Mouse (Mus musculus) myocyte (in vitro differentiated cells): Measurements from ENCODE around the gene Ephb6. TPM values are rescaled to one million over a fixed set of nuclear protein-coding genes. Genes with fewer than 3 reads are reported as not detected.

ENCODE experiments used
- H3K27me3 ChIP-seq: one replicate; pipeline ENCODE4 v1.6.1; 2011; ENCODE audit not compliant: control insufficient read depth, insufficient read depth, insufficient read length
- H3K36me3 ChIP-seq: one replicate; pipeline ENCODE4 v1.6.1; 2011; ENCODE audit not compliant: control insufficient read depth, insufficient read depth
- H3K4me2 ChIP-seq: one replicate; pipeline ENCODE4 v1.6.1; 2011; ENCODE audit warnings: low read depth, control low read depth
- H3K4me3 ChIP-seq: one replicate; pipeline ENCODE4 v1.5.1; 2011; ENCODE audit warnings: mild to moderate bottlenecking, control low read depth, moderate library complexity
- H3K79me2 ChIP-seq: one replicate; pipeline ENCODE4 v1.6.1; 2011; ENCODE audit not compliant: control insufficient read depth, insufficient read depth
- H3ac ChIP-seq: one replicate; pipeline ENCODE4 v1.6.1; 2011; ENCODE audit not compliant: control insufficient read depth, insufficient read length
- CEBPB ChIP-seq: IDR thresholded peaks from 2 replicates; pipeline ENCODE4 v1.6.1; 2011; ENCODE audit warnings: mild to moderate bottlenecking, moderate library complexity; ENCODE audit not compliant: poor library complexity, insufficient read depth, severe bottlenecking
- E2F4 ChIP-seq: IDR thresholded peaks from one replicate; pipeline ENCODE4 v1.6.1; 2011; ENCODE audit warnings: mild to moderate bottlenecking, control low read depth, moderate library complexity; ENCODE audit not compliant: insufficient read depth
- MAX ChIP-seq: IDR thresholded peaks from one replicate; pipeline ENCODE4 v1.6.1; 2011; ENCODE audit warnings: low read depth, mild to moderate bottlenecking, control low read depth
- MYOD1 ChIP-seq, 3 experiments: IDR thresholded peaks; one replicate each; pipeline ENCODE4 v1.6.1; 2011; ENCODE audit warnings: control low read depth in 2 of 3, low read depth in 2 of 3, mild to moderate bottlenecking in 2 of 3, moderate library complexity in 1 of 3; ENCODE audit not compliant: insufficient read length in 2 of 3, control insufficient read depth in 1 of 3
- MYOG ChIP-seq, 3 experiments: IDR thresholded peaks; one replicate each; pipeline ENCODE4 v1.6.1; 2011; ENCODE audit warnings: control low read depth in 2 of 3, low read depth in 2 of 3, mild to moderate bottlenecking in 2 of 3; ENCODE audit not compliant: insufficient read length in 2 of 3, control insufficient read depth in 1 of 3, insufficient read depth in 1 of 3
- POLR2A ChIP-seq: IDR thresholded peaks from one replicate; pipeline ENCODE4 v1.6.1; 2011; ENCODE audit warnings: low read depth, mild to moderate bottlenecking, control low read depth, moderate library complexity; ENCODE audit not compliant: insufficient read length
- POLR2AphosphoS2 ChIP-seq: IDR thresholded peaks from one replicate; pipeline ENCODE4 v1.6.1; 2011; ENCODE audit warnings: low read depth, control low read depth; ENCODE audit not compliant: insufficient read length
- REST ChIP-seq: IDR thresholded peaks from one replicate; pipeline ENCODE4 v1.6.1; 2011; ENCODE audit warnings: mild to moderate bottlenecking, control low read depth, moderate library complexity; ENCODE audit not compliant: insufficient read depth, insufficient read length
- SRF ChIP-seq: IDR thresholded peaks from one replicate; pipeline ENCODE4 v1.6.1; 2011; ENCODE audit warnings: low read depth; ENCODE audit not compliant: control insufficient read depth, insufficient read length
- TCF12 ChIP-seq: IDR thresholded peaks from one replicate; pipeline ENCODE4 v1.6.1; 2011; ENCODE audit warnings: mild to moderate bottlenecking, control low read depth; ENCODE audit not compliant: poor library complexity, insufficient read depth, severe bottlenecking
- TCF3 ChIP-seq: IDR thresholded peaks from one replicate; pipeline ENCODE4 v1.6.1; 2011; ENCODE audit warnings: low read depth, control low read depth; ENCODE audit not compliant: insufficient read length
- USF1 ChIP-seq: IDR thresholded peaks from one replicate; pipeline ENCODE4 v1.6.1; 2011; ENCODE audit warnings: low read depth, mild to moderate bottlenecking, control low read depth, moderate library complexity
- polyA plus RNA-seq: library from polyadenylated mRNA; unstranded; fragments of >200 nt; fragmentation: generic; extraction: Trizol; gene quantifications from one replicate; pipeline ENCODE4 v1.2.1, GENCODE M21; 2012; ENCODE audit warnings: missing spikeins

The Ephb6 gene
- polyA plus RNA-seq, 1 experiment: 49.6 TPM

DNA sequence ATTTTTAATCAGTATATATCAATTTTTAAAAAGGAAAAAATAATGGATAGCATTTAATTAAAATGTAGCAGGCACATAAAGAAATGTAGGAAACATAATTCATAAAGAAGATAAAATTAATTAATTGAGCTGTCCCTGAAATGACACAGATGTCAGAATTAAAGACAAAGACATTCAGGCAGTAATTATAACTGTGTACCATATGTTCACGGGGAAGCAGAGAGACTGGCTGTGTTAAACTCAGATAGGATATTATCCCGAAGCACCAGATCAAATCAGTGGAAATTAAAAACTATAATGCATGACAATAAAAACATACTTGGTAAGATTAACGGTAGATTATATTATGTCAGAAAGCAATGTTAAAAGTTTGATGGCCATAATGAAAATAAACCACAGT lies 36.2 kb upstream of the Ephb6 start:
- H3K4me2 ChIP-seq: no peak overlapping the region
- no peaks in the 10 kb centered on the region for H3K27me3 ChIP-seq
- no peaks in the 10 kb centered on the region for H3K79me2 ChIP-seq
- no peak overlapping the region for H3K4me3 ChIP-seq
- H3ac ChIP-seq: no peak overlapping the region
- TF ChIP-seq USF1 (no peak), SRF (no peak)
- H3K36me3 ChIP-seq: no peaks in the 10 kb centered on the region

DNA sequence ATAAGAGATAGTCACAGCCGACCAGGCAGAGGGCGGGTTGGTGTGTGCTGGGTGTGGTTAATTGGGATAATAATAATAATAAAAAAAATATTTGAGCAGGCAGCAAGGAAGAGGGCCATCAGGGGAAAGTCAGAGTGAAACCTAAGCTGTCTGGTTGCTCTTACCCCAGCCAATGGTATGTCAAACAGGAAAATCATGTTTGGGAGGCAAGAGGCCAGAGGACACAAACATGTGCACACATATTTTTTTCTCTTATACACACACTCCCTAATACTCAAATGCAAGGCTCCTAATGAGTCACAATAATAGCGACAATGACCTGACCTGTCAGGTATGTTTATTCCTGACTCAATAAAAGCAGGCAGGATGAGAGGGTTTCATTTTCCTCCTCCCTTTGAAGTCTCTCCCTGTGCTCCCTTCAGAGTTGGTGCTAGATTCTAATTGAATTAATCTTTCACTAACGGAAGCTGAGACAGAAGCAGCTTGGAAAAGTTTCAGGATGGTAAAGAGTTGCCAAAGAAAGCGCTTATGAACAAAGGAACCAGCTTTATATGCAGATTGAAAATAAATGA lies 28.7 kb upstream of the Ephb6 start:
- Histone ChIP-seq H3K79me2 (no peaks in the 10 kb centered on the region), H3ac (no peak overlapping the region)

DNA sequence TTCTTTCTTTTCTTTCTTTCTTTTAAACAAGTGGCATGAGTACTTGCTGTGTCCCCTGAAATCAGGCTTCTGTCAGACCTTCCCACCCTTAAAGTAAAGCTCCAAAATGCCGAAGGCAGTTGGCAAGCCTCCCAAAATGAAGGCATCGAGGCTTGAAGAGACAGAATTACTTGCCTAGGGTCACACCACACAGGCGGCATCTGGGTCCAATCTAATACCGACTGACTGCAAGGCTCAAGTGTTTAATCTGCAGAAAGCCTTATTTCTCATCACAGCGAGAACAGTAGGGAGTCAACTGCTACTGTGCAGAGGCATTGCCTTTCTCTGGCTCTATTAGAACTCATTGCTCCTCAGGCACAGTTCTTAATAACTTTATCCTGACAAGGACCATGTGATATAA lies 28.0 kb upstream of the Ephb6 start:
- Histone ChIP-seq H3K27me3 (no peaks in the 10 kb centered on the region), H3K4me3 (no peak overlapping the region), H3K79me2 (no peaks in the 10 kb centered on the region), H3K4me2 (no peak overlapping the region), H3K36me3 (no peaks in the 10 kb centered on the region), H3ac (no peak overlapping the region)
- no peak for TF ChIP-seq TCF12
- no peak for TF ChIP-seq USF1
- TF ChIP-seq POLR2A: no peak
- TF ChIP-seq SRF: no peak
- TF ChIP-seq MYOG (IDR thresholded peaks at IDR 0.05; ENCODE audit: control insufficient read depth in 1 of 3, insufficient read depth in 1 of 3, insufficient read length in 2 of 3, low read depth in 2 of 3): no peak
- TF ChIP-seq POLR2AphosphoS2: no peak
- TF ChIP-seq TCF3: no peak
- no peak for TF ChIP-seq REST
- no peak for TF ChIP-seq E2F4
- TF ChIP-seq MAX: no peak
- no peak for TF ChIP-seq CEBPB
- TF ChIP-seq MYOD1 (IDR thresholded peaks at IDR 0.05; ENCODE audit: control insufficient read depth in 1 of 3, insufficient read length in 2 of 3, low read depth in 2 of 3): no peak

More for the DNA sequence above, 28.7 kb upstream of the Ephb6 start:
- no peak overlapping the region for H3K4me3 ChIP-seq
- H3K36me3 ChIP-seq: no peaks in the 10 kb centered on the region
- TF ChIP-seq MAX (no peak), REST (no peak), CEBPB (no peak), TCF12 (no peak), POLR2A (no peak), POLR2AphosphoS2 (no peak), TCF3 (no peak), USF1 (no peak), MYOG (IDR thresholded peaks at IDR 0.05; ENCODE audit: control insufficient read depth in 1 of 3, insufficient read depth in 1 of 3, insufficient read length in 2 of 3, low read depth in 2 of 3) (no peak), MYOD1 (IDR thresholded peaks at IDR 0.05; ENCODE audit: control insufficient read depth in 1 of 3, insufficient read length in 2 of 3, low read depth in 2 of 3) (no peak), SRF (no peak), E2F4 (no peak)
- no peaks in the 10 kb centered on the region for H3K27me3 ChIP-seq
- H3K4me2 ChIP-seq: no peak overlapping the region

DNA sequence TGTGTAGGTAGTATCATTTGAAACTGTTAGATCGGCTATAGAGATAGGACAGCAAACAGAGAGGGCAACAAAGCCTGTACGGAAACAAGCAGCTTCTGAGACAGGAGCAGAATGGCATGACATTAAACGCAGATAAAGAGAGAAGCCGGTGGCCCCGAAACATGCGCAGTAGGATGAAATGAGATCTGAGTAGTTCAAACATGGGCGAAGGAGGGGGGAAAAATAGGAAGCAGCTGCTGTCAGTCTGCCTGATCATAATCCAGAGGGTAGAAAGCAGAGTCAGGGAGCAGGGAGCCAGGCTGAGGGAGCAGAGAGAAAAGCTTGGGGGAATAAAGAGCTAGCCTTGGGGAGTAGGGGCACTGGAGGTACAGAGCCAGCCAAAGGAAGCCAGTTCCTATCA lies 24.0 kb upstream of the Ephb6 start:
- H3ac ChIP-seq: no peak overlapping the region
- TF ChIP-seq MYOG (IDR thresholded peaks at IDR 0.05; ENCODE audit: control insufficient read depth in 1 of 3, insufficient read depth in 1 of 3, insufficient read length in 2 of 3, low read depth in 2 of 3): no peak
- no peak for TF ChIP-seq TCF3
- no peak for TF ChIP-seq USF1
- no peak for TF ChIP-seq CEBPB
- TF ChIP-seq MAX: no peak
- no peak for TF ChIP-seq TCF12
- no peak for TF ChIP-seq REST
- no peak for TF ChIP-seq E2F4
- TF ChIP-seq POLR2A: no peak
- no peak for TF ChIP-seq POLR2AphosphoS2
- no peak for TF ChIP-seq SRF
- TF ChIP-seq MYOD1 (IDR thresholded peaks at IDR 0.05; ENCODE audit: control insufficient read depth in 1 of 3, insufficient read length in 2 of 3, low read depth in 2 of 3): no peak
- no peak overlapping the region for H3K4me2 ChIP-seq
- no peaks in the 10 kb centered on the region for H3K27me3 ChIP-seq
- H3K36me3 ChIP-seq: no peaks in the 10 kb centered on the region
- no peaks in the 10 kb centered on the region for H3K79me2 ChIP-seq
- H3K4me3 ChIP-seq: no peak overlapping the region

DNA sequence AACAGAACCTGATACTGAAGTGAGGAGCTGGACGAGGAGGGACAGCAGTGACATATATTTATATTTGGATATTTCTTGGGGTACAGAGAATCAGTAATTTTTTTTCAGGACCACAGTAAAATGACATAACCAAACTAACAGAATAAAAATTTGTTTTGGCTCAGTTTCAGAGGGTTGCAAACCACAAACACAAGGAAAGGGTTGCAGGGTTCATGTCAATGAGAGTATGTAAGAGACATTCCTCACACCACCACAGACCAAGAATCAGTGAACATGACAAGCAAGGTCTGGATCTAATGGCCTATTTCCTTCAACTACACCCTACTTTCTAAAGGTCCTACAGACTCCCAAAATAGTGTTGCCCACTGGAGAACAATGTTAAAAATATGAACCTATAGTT lies 23.1 kb upstream of the Ephb6 start:
- Histone ChIP-seq H3ac (no peak overlapping the region), H3K79me2 (no peaks in the 10 kb centered on the region), H3K4me2 (no peak overlapping the region), H3K4me3 (no peak overlapping the region), H3K27me3 (no peaks in the 10 kb centered on the region), H3K36me3 (no peaks in the 10 kb centered on the region)
- TF ChIP-seq TCF12: no peak
- TF ChIP-seq CEBPB: 0 out of 2 replicates have a peak, but pooled peaks have one; percentile 51
- no peak for TF ChIP-seq SRF
- no peak for TF ChIP-seq POLR2AphosphoS2
